Mouse (Mus musculus) limb, embryonic 13.5 days (tissue): ENCODE results near the gene Psd. TPM values are rescaled to one million over a fixed set of nuclear protein-coding genes. Genes with fewer than 3 reads are reported as not detected.

Source experiments
- ATAC-seq: fragments of 200-750 bp; cut with Nextera tagmentation; 2 replicates; pipeline ENCODE4 v1.8.0; 2017; ENCODE audit warnings: low read depth, moderate number of reproducible peaks, moderate TSS enrichment; ENCODE audit not compliant: low FRiP score
- H3K27ac ChIP-seq: fragments of 300-500 bp; sonication (generic); 2 replicates; pipeline ENCODE4 v1.5.1; 2015; ENCODE audit warnings: inconsistent platforms, mild to moderate bottlenecking, moderate library complexity
- H3K27me3 ChIP-seq: fragments of 300-500 bp; sonication (generic); 2 replicates; pipeline ENCODE4 v1.6.1; 2015; ENCODE audit warnings: mild to moderate bottlenecking, inconsistent platforms
- H3K36me3 ChIP-seq: fragments of 300-500 bp; sonication (generic); 2 replicates; pipeline ENCODE4 v1.6.1; 2015; ENCODE audit warnings: inconsistent platforms, mild to moderate bottlenecking, moderate library complexity
- H3K4me1 ChIP-seq: fragments of 300-500 bp; sonication (generic); 2 replicates; pipeline ENCODE4 v1.6.1; 2015; ENCODE audit warnings: inconsistent platforms
- H3K4me2 ChIP-seq: fragments of 300-500 bp; sonication (generic); replicated peaks from 2 replicates; pipeline ENCODE4 v1.6.1; 2015; ENCODE audit warnings: inconsistent platforms, mild to moderate bottlenecking, moderate library complexity
- H3K4me3 ChIP-seq: fragments of 300-500 bp; sonication (generic); 2 replicates; pipeline ENCODE4 v1.5.1; 2015; ENCODE audit warnings: moderate library complexity, mild to moderate bottlenecking, inconsistent platforms
- H3K9ac ChIP-seq: fragments of 300-500 bp; sonication (generic); 2 replicates; pipeline ENCODE4 v1.6.1; 2015; ENCODE audit warnings: mild to moderate bottlenecking, inconsistent platforms
- H3K9me3 ChIP-seq: fragments of 300-500 bp; sonication (generic); 2 replicates; pipeline ENCODE4 v1.6.1; 2016; ENCODE audit warnings: inconsistent platforms
- WGBS: fragments of 180-500 bp; shearing (Covaris S2); methylation state at CpG from one replicate; pipeline ENCODE4 v1.1.7; 2015; 5-methylcytosine and 5-hydroxymethylcytosine counted together
- polyA plus RNA-seq: library from polyadenylated mRNA; unstranded; fragments of >200 nt; fragmentation: Nextera tagmentation; extraction: Ambion mirVana; gene quantifications from 2 replicates; pipeline ENCODE4 v1.2.1, GENCODE M21; 2015

Psd gene
- polyA plus RNA-seq, 1 experiment from 2014 or later: 4.1 TPM

- no peak overlapping the region for H3K4me3 ChIP-seq
- peaks cover 26% of the 10 kb centered on the region for H3K4me1 ChIP-seq
- no peaks in the 10 kb centered on the region for H3K9me3 ChIP-seq
- no peak overlapping the region for H3K9ac ChIP-seq
- H3K27me3 ChIP-seq: peaks cover 84% of the 10 kb centered on the region
- no peak overlapping the region for H3K4me2 ChIP-seq
- H3K27ac ChIP-seq: no peak overlapping the region
- whole genome bisulfite sequencing: 67% methylated on average over 11 of the region's 11 CpGs
- no peaks in the 10 kb centered on the region for H3K36me3 ChIP-seq
- no peak for ATAC-seq
These were observed 2.6 kb downstream of the Psd start for GRCm38 (mm10) chr19:46324366-46324765.

GRCm38 (mm10) chr19:46323716-46324115, 3.2 kb downstream of the Psd start:
- H3K27ac ChIP-seq: no peak overlapping the region

GRCm38 (mm10) chr19:46322996-46323572, 3.9 kb downstream of the Psd start:
- no peak overlapping the region for H3K4me3 ChIP-seq
- H3K27me3 ChIP-seq: peaks cover 97% of the 10 kb centered on the region
- H3K27ac ChIP-seq: no peak overlapping the region
- H3K36me3 ChIP-seq: no peaks in the 10 kb centered on the region
- H3K4me1 ChIP-seq: peaks cover 32% of the 10 kb centered on the region
- WGBS: 72% methylated on average over 13 of the region's 13 CpGs
- H3K4me2 ChIP-seq: no peak overlapping the region
- no peaks in the 10 kb centered on the region for H3K9me3 ChIP-seq
- no peak overlapping the region for H3K9ac ChIP-seq
- no peak for ATAC-seq

More at GRCm38 (mm10) chr19:46323716-46324115, 3.2 kb downstream of the Psd start:
- H3K27me3 ChIP-seq: peaks cover 90% of the 10 kb centered on the region
- peaks cover 28% of the 10 kb centered on the region for H3K4me1 ChIP-seq
- no peaks in the 10 kb centered on the region for H3K9me3 ChIP-seq
- H3K9ac ChIP-seq: no peak overlapping the region
- no peak overlapping the region for H3K4me3 ChIP-seq
- WGBS: 66% methylated on average over 5 of the region's 5 CpGs
- no peak overlapping the region for H3K4me2 ChIP-seq
- H3K36me3 ChIP-seq: no peaks in the 10 kb centered on the region
- ATAC-seq: no peak

- Histone ChIP-seq H3K36me3 (no peaks in the 10 kb centered on the region), H3K9me3 (no peaks in the 10 kb centered on the region), H3K9ac (no peak overlapping the region), H3K4me2 (no peak overlapping the region), H3K4me1 (peaks cover 32% of the 10 kb centered on the region), H3K27me3 (peaks cover 100% of the 10 kb centered on the region), H3K27ac (no peak overlapping the region), H3K4me3 (no peak overlapping the region)
- 62% methylated on average over 11 of the region's 11 CpGs for WGBS
- no peak for ATAC-seq
These were observed 4.6 kb downstream of the Psd start for GRCm38 (mm10) chr19:46322144-46322995.

- Histone ChIP-seq H3K4me3 (no peak overlapping the region), H3K4me2 (no peak overlapping the region), H3K9ac (no peak overlapping the region), H3K27me3 (peaks cover 100% of the 10 kb centered on the region), H3K9me3 (no peaks in the 10 kb centered on the region), H3K27ac (no peak overlapping the region), H3K4me1 (peaks cover 23% of the 10 kb centered on the region), H3K36me3 (no peaks in the 10 kb centered on the region)
- ATAC-seq: no peak
- 24% methylated on average over 6 of the region's 6 CpGs for WGBS
These were observed 5.6 kb downstream of the Psd start for GRCm38 (mm10) chr19:46321101-46321943.

- H3K4me1 ChIP-seq: peaks cover 23% of the 10 kb centered on the region
- H3K9me3 ChIP-seq: no peaks in the 10 kb centered on the region
- 78% methylated on average over 8 of the region's 8 CpGs for WGBS
- ATAC-seq: no peak
- peaks cover 100% of the 10 kb centered on the region for H3K27me3 ChIP-seq
- H3K9ac ChIP-seq: no peak overlapping the region
- no peak overlapping the region for H3K4me2 ChIP-seq
- H3K27ac ChIP-seq: no peak overlapping the region
- no peaks in the 10 kb centered on the region for H3K36me3 ChIP-seq
- no peak overlapping the region for H3K4me3 ChIP-seq
These were observed 6.7 kb downstream of the Psd start for GRCm38 (mm10) chr19:46320076-46320785.

- Histone ChIP-seq H3K9ac (no peak overlapping the region), H3K4me1 (peaks cover 23% of the 10 kb centered on the region), H3K4me3 (peak overlapping the region; percentile 11), H3K36me3 (no peaks in the 10 kb centered on the region), H3K4me2 (peak overlapping the region; percentile 73), H3K27me3 (peaks cover 100% of the 10 kb centered on the region), H3K9me3 (no peaks in the 10 kb centered on the region), H3K27ac (no peak overlapping the region)
- no peak for ATAC-seq
- WGBS: 13% methylated on average over 16 of the region's 16 CpGs
These were observed 8.2 kb downstream of the Psd start for GRCm38 (mm10) chr19:46318586-46319378.

- H3K27ac ChIP-seq: no peak overlapping the region
- H3K36me3 ChIP-seq: peaks cover 2% of the 10 kb centered on the region; the same call in 1 of the 2 replicates
- WGBS: 2% methylated on average over 23 of the region's 42 CpGs
- H3K4me3 ChIP-seq: peak overlapping the region; percentile 52
- H3K9me3 ChIP-seq: no peaks in the 10 kb centered on the region
- peak overlapping the region; percentile 62 for H3K9ac ChIP-seq
- H3K4me1 ChIP-seq: peaks cover 23% of the 10 kb centered on the region
- H3K27me3 ChIP-seq: peaks cover 100% of the 10 kb centered on the region
- ATAC-seq: no peak
- peak overlapping the region; percentile 73 for H3K4me2 ChIP-seq
These were observed 8.9 kb downstream of the Psd start for GRCm38 (mm10) chr19:46318031-46318471.

GRCm38 (mm10) chr19:46317546-46317885, 9.4 kb downstream of the Psd start:
- under 1% methylated on average over 31 of the region's 48 CpGs for WGBS
- H3K27ac ChIP-seq: no peak overlapping the region
- peaks cover 7% of the 10 kb centered on the region; the same call in 1 of the 2 replicates for H3K36me3 ChIP-seq
- peaks cover 100% of the 10 kb centered on the region for H3K27me3 ChIP-seq
- H3K9ac ChIP-seq: peak overlapping the region; percentile 62
- H3K9me3 ChIP-seq: no peaks in the 10 kb centered on the region
- H3K4me3 ChIP-seq: peak overlapping the region; percentile 52
- ATAC-seq: no peak
- peaks cover 23% of the 10 kb centered on the region for H3K4me1 ChIP-seq
- H3K4me2 ChIP-seq: peak overlapping the region; percentile 73

- H3K9ac ChIP-seq: peak overlapping the region; percentile 62
- H3K9me3 ChIP-seq: no peaks in the 10 kb centered on the region
- WGBS: 34% methylated on average over 15 of the region's 15 CpGs
- peaks cover 12% of the 10 kb centered on the region for H3K36me3 ChIP-seq
- no peak overlapping the region for H3K27ac ChIP-seq
- peak overlapping the region; percentile 73 for H3K4me2 ChIP-seq
- peak overlapping the region; percentile 52 for H3K4me3 ChIP-seq
- peaks cover 23% of the 10 kb centered on the region for H3K4me1 ChIP-seq
- no peak for ATAC-seq
- peaks cover 97% of the 10 kb centered on the region for H3K27me3 ChIP-seq
These were observed 10.0 kb downstream of the Psd start for GRCm38 (mm10) chr19:46316846-46317545.
